Mouse (Mus musculus) heart, adult 11 months (tissue): ENCODE data around the gene Ctsa.
A peak's percentile ranks its signal among the peaks of the same experiment; 100 is the strongest.

Experiments used
- DNase-seq: peaks from one replicate; pipeline ENCODE4 v3.0.0; 2022

Gene Ctsa

GRCm38 (mm10) chr2:164879228-164879567, 46.5 kb downstream of the Ctsa start, which contains the start of gene Pcif1:
Gene Pcif1, plus strand, starts transcription at chr2:164879304.
- peak; percentile 99 for DNase-seq

GRCm38 (mm10) chr2:164879568-164880277, 47.0 kb downstream of the Ctsa start:
- DNase-seq, result peak; percentile 100

GRCm38 (mm10) chr2:164882619-164883018, 49.9 kb downstream of the Ctsa start:
- DNase-seq, result no peak

- peak; percentile 95 for DNase-seq
Measured at GRCm38 (mm10) chr2:164885788-164886187, 53.1 kb downstream of the Ctsa start.

- DNase-seq, result no peak
Measured at GRCm38 (mm10) chr2:164886617-164887016, 53.9 kb downstream of the Ctsa start.

- DNase-seq, result peak; percentile 93
Measured at GRCm38 (mm10) chr2:164888996-164889395, 56.3 kb downstream of the Ctsa start.

GRCm38 (mm10) chr2:164889960-164890359, 57.3 kb downstream of the Ctsa start:
- DNase-seq, result no peak
